9 mouse cellular contexts compared by ENCODE assay signal in the genomic region with DNA sequence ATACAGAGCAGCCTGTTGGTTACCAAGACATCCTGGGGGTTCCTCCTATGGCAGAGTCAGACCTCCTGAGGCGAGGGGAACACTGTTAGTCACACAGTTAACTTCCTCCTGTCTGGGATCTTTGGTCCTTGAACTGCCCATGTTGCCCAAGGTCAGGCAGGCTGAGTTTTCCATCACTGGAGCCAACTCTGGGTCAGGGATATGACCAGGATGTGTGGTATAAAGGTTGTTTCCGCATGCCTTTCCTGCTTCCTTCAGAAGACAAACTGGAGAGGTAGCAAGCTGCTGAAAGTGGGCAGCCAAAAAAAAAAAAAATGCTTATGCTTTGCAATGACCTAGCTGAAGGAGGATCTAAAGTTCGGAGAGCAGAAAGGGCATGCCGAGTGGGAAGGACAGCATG.
"Had no signal": no experiment of that assay in that cellular context is flagged by ENCODE, and none has a peak within 500 bp of the region (broad histone marks: within the 10 kb centered on the region; RNA-seq: fewer than 3 reads in every experiment).

No protein-coding gene starts in this region.

- H3K27me3 ChIP-seq: intestine, embryonic 15.5 days; liver, embryonic 15.5 days; neural tube, embryonic 13.5 days had no signal

- DNase-seq: left cerebral cortex, postnatal 4 days; lung, adult 2 months; lung, postnatal 36 days; right cerebral cortex, postnatal 14 days; thymus, postnatal 36 days had no signal

- H3K9me3 ChIP-seq: intestine, embryonic 15.5 days; liver, embryonic 15.5 days; midbrain, embryonic 10.5 days; neural tube, embryonic 13.5 days had no signal

- H3K4me1 ChIP-seq: intestine, embryonic 15.5 days; liver, embryonic 15.5 days; neural tube, embryonic 13.5 days had no signal

- H3K27ac ChIP-seq: intestine, embryonic 15.5 days; liver, embryonic 15.5 days; midbrain, embryonic 10.5 days; neural tube, embryonic 13.5 days had no signal

- H3K36me3 ChIP-seq: intestine, embryonic 15.5 days; liver, embryonic 15.5 days; midbrain, embryonic 10.5 days; neural tube, embryonic 13.5 days had no signal

- H3K4me3 ChIP-seq: intestine, embryonic 15.5 days; liver, embryonic 15.5 days; midbrain, embryonic 10.5 days; neural tube, embryonic 13.5 days had no signal
